Mouse (Mus musculus) midbrain, postnatal 0 days (tissue): ENCODE measurements around the gene Sh3gl3. TPM values are rescaled to one million over a fixed set of nuclear protein-coding genes. Genes with fewer than 3 reads are reported as not detected.
A peak's percentile ranks its signal among the peaks of the same experiment; 100 is the strongest.
"Not testable (repeated sequence)": the region's sequence is repeated elsewhere in the genome, so short reads cannot be mapped to it uniquely, and the experiment has no call there.

ENCODE experiments used
- ATAC-seq: fragments of 200-750 bp; cut with Nextera tagmentation; 2 replicates; pipeline ENCODE4 v1.8.0; 2017; ENCODE audit warnings: moderate number of reproducible peaks, mild to moderate bottlenecking, moderate TSS enrichment, moderate library complexity; ENCODE audit not compliant: low FRiP score
- DNase-seq: peaks from one replicate; pipeline ENCODE4 v3.0.0-alpha.2; 2015; ENCODE audit warnings: low spot score
- H3K27ac ChIP-seq: fragments of 300-500 bp; sonication (generic); 2 replicates; pipeline ENCODE4 v1.5.1; 2014; ENCODE audit warnings: low read depth, mild to moderate bottlenecking, low read length, mixed read lengths
- H3K27me3 ChIP-seq: fragments of 300-500 bp; sonication (generic); 2 replicates; pipeline ENCODE4 v1.6.1; 2014; ENCODE audit warnings: low read length, control low read depth, mixed read lengths; ENCODE audit not compliant: insufficient read depth
- H3K36me3 ChIP-seq: fragments of 300-500 bp; sonication (generic); 2 replicates; pipeline ENCODE4 v1.6.1; 2014; ENCODE audit warnings: low read length, control low read depth, mixed read lengths; ENCODE audit not compliant: insufficient read depth
- H3K4me1 ChIP-seq: fragments of 300-500 bp; sonication (generic); 2 replicates; pipeline ENCODE4 v1.6.1; 2014; ENCODE audit warnings: mild to moderate bottlenecking, control low read depth, antibody characterized with exemption, low read length, mixed read lengths; ENCODE audit not compliant: insufficient read depth
- H3K4me2 ChIP-seq: fragments of 300-500 bp; sonication (generic); 2 replicates; pipeline ENCODE4 v1.6.1; 2014; ENCODE audit warnings: low read depth, mild to moderate bottlenecking, low read length, mixed read lengths; ENCODE audit not compliant: poor library complexity, severe bottlenecking
- H3K4me3 ChIP-seq: fragments of 300-500 bp; sonication (generic); 2 replicates; pipeline ENCODE4 v1.5.1; 2014; ENCODE audit warnings: low read depth, mild to moderate bottlenecking, low read length, moderate library complexity
- H3K9ac ChIP-seq: fragments of 300-500 bp; sonication (generic); replicated peaks from 2 replicates; pipeline ENCODE4 v1.6.1; 2014; ENCODE audit warnings: mild to moderate bottlenecking, low read length, moderate library complexity, mixed read lengths; ENCODE audit not compliant: poor library complexity, severe bottlenecking
- H3K9me3 ChIP-seq: fragments of 300-500 bp; sonication (generic); 2 replicates; pipeline ENCODE4 v1.6.1; 2016; ENCODE audit warnings: low read length, control low read depth
- CTCF ChIP-seq: IDR thresholded peaks from 2 replicates; pipeline ENCODE4 v1.5.1; 2016; ENCODE audit warnings: antibody characterized with exemption, mild to moderate bottlenecking
- WGBS: fragments of 180-500 bp; shearing (Covaris S2); extraction: QIAGEN DNeasy Blood & Tissue Kit; methylation state at CpG from one replicate; pipeline ENCODE4 v1.1.7; 2014; 5-methylcytosine and 5-hydroxymethylcytosine counted together
- polyA plus RNA-seq: library from polyadenylated mRNA; unstranded; fragments of >200 nt; fragmentation: Nextera tagmentation; extraction: Ambion mirVana; gene quantifications from 2 replicates; pipeline ENCODE4 v1.2.1, GENCODE M21; 2015
- total RNA-seq: library from RNA; depleted of rRNA; stranded (reverse); fragments of >200 nt; gene quantifications from 2 replicates; pipeline ENCODE4 v1.2.3, GENCODE M21; 2014

The Sh3gl3 gene
- total and polyA plus RNA-seq, 2 experiments from 2014 or later = 58.6 to 108 TPM

- 12% methylated on average over 1 of the region's 1 CpGs for WGBS
- no peak overlapping the region for H3K4me2 ChIP-seq
- H3K9ac ChIP-seq = no peak overlapping the region
- H3K4me3 ChIP-seq = no peak overlapping the region
- TF ChIP-seq CTCF = peak; percentile 66
- H3K36me3 ChIP-seq = 0 out of 2 replicates have a peak, but pooled peaks cover 2% of the 10 kb centered on the region
- no peaks in the 10 kb centered on the region for H3K4me1 ChIP-seq
- H3K27ac ChIP-seq = no peak overlapping the region
- no peaks in the 10 kb centered on the region for H3K27me3 ChIP-seq
- DNase-seq (no peak), ATAC-seq (no peak)
- H3K9me3 ChIP-seq = no peaks in the 10 kb centered on the region
These were observed 96.3 kb downstream of the Sh3gl3 start for GRCm38 (mm10) chr7:82269948-82270347.

- no peaks in the 10 kb centered on the region for H3K27me3 ChIP-seq
- no peak for DNase-seq
- no peak for ATAC-seq
- 85% methylated on average over 5 of the region's 5 CpGs for WGBS
- 0 out of 2 replicates have a peak, but pooled peaks cover 5% of the 10 kb centered on the region for H3K36me3 ChIP-seq
- H3K9ac ChIP-seq = no peak overlapping the region
- H3K4me1 ChIP-seq = no peaks in the 10 kb centered on the region
- no peak overlapping the region for H3K4me2 ChIP-seq
- no peaks in the 10 kb centered on the region for H3K9me3 ChIP-seq
- no peak overlapping the region for H3K4me3 ChIP-seq
- TF ChIP-seq CTCF = no peak
- H3K27ac ChIP-seq = no peak overlapping the region
These were observed 98.1 kb downstream of the Sh3gl3 start for GRCm38 (mm10) chr7:82271742-82272141.

GRCm38 (mm10) chr7:82272875-82273274 lies 99.2 kb downstream of the Sh3gl3 start:
- not testable (repeated sequence) for H3K27ac ChIP-seq, H3K27me3 ChIP-seq, H3K4me2 ChIP-seq, H3K36me3 ChIP-seq, H3K9ac ChIP-seq, H3K9me3 ChIP-seq, H3K4me1 ChIP-seq, ATAC-seq, H3K4me3 ChIP-seq
- TF ChIP-seq CTCF = peak; percentile 91
- DNase-seq = peak; percentile 70
- WGBS = 20% methylated on average over 5 of the region's 5 CpGs

GRCm38 (mm10) chr7:82274011-82274709 lies 100.5 kb downstream of the Sh3gl3 start:
- Histone ChIP-seq H3K36me3 (peaks cover 9% of the 10 kb centered on the region; the same call in 1 of the 2 replicates), H3K27ac (no peak overlapping the region), H3K9ac (no peak overlapping the region), H3K4me2 (no peak overlapping the region), H3K4me3 (no peak overlapping the region), H3K27me3 (no peaks in the 10 kb centered on the region), H3K9me3 (no peaks in the 10 kb centered on the region), H3K4me1 (no peaks in the 10 kb centered on the region)
- peak; percentile 38; the same call in 1 of the 2 replicates for ATAC-seq
- 54% methylated on average over 19 of the region's 19 CpGs for WGBS
- TF ChIP-seq CTCF = peak; percentile 92
- DNase-seq = peak; percentile 81

GRCm38 (mm10) chr7:82274975-82275374 lies 101.3 kb downstream of the Sh3gl3 start:
- WGBS = 93% methylated on average over 5 of the region's 5 CpGs
- no peak for ATAC-seq
- TF ChIP-seq CTCF = no peak

GRCm38 (mm10) chr7:82275529-82276204 lies 102.0 kb downstream of the Sh3gl3 start:
- H3K27ac ChIP-seq = no peak overlapping the region
- no peaks in the 10 kb centered on the region for H3K27me3 ChIP-seq
- no peaks in the 10 kb centered on the region for H3K9me3 ChIP-seq
- peak; percentile 59 for TF ChIP-seq CTCF
- no peaks in the 10 kb centered on the region for H3K4me1 ChIP-seq
- ATAC-seq = no peak
- H3K9ac ChIP-seq = no peak overlapping the region
- H3K4me3 ChIP-seq = no peak overlapping the region
- DNase-seq = peak; percentile 11
- peaks cover 8% of the 10 kb centered on the region; the same call in 1 of the 2 replicates for H3K36me3 ChIP-seq
- no peak overlapping the region for H3K4me2 ChIP-seq
- WGBS = 80% methylated on average over 18 of the region's 18 CpGs

More at GRCm38 (mm10) chr7:82274975-82275374, 101.3 kb downstream of the Sh3gl3 start:
- Histone ChIP-seq H3K9ac (no peak overlapping the region), H3K36me3 (peaks cover 9% of the 10 kb centered on the region; the same call in 1 of the 2 replicates), H3K27me3 (no peaks in the 10 kb centered on the region), H3K27ac (no peak overlapping the region), H3K4me1 (no peaks in the 10 kb centered on the region), H3K4me2 (no peak overlapping the region), H3K4me3 (no peak overlapping the region), H3K9me3 (no peaks in the 10 kb centered on the region)
- no peak for DNase-seq
